Mouse (Mus musculus): ENCODE data around the gene Uap1l1. TPM values are rescaled to one million over a fixed set of nuclear protein-coding genes. Genes with fewer than 3 reads are reported as not detected.

The Uap1l1 gene
- polyA plus RNA-seq, 1 experiment from 2014 or later, result 40.0 TPM

DNA sequence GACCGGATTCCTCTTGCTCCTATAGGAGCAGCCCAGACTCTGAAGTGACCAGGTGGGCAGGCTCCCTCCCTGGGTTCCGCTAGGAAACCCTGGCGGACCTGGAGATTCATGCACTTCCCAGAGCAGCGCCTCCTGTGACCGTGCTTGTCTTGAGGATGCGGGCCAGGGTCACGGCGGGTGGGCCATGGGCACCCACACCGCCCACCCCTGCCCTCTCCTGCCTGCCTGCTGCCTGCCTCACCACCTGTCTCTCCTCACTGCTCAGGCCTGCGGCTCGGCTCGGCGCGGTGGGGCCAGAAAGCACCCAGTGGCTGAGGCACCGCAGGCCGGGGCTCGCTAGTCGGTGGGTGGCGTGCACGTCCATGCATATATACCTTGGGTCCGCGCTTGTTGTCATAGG is 54.5 kb downstream of the Uap1l1 start:
- H3K9me3 ChIP-seq (replicated peaks; ENCODE audit: control insufficient read depth, low read length), result no peaks in the 10 kb centered on the region
- peak overlapping the region; percentile 2 for H3K4me3 ChIP-seq (replicated peaks; ENCODE audit: low read length)
- no peaks in the 10 kb centered on the region for H3K36me3 ChIP-seq (ENCODE audit: control insufficient read depth, insufficient read depth, low read length)
- peak overlapping the region; percentile 45 for H3K4me2 ChIP-seq (ENCODE audit: low read depth, low read length)
- WGBS, result under 1% methylated on average over 22 of the region's 22 CpGs
- H3K27me3 ChIP-seq (ENCODE audit: control insufficient read depth, insufficient read depth, low read length), result peaks cover 42% of the 10 kb centered on the region
- no peak for ATAC-seq (ENCODE audit: insufficient read depth, low FRiP score)
- H3K27ac ChIP-seq (ENCODE audit: low read length), result no peak overlapping the region
- H3K4me1 ChIP-seq (ENCODE audit: control insufficient read depth, insufficient read depth, low read length), result no peaks in the 10 kb centered on the region
- H3K9ac ChIP-seq (ENCODE audit: low read length), result 0 out of 2 replicates have a peak overlapping the region, but pooled peaks have one; percentile 4

DNA sequence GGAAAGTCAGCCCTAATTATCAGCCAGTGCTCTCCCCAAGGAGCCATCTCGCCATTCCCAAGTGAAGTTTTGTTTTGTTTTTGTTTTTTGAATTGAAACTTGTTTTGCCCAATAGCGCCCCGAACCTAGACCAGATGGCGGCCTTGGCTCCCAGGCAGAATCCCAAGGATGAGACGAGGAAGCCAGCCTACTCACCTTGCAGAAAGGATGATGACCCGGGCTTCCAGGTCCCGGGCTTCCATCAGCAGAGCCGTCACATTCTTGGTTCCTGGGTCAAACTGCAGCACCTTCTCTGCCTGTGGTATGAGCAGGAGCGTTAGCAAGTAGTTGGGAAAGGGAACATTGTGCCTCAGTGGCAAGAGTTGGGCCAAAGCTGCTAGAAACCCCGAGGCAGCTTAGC is 55.3 kb downstream of the Uap1l1 start:
- no peak overlapping the region for H3K9ac ChIP-seq (ENCODE audit: low read length)
- H3K4me2 ChIP-seq (ENCODE audit: low read depth, low read length), result no peak overlapping the region
- H3K4me1 ChIP-seq (ENCODE audit: control insufficient read depth, insufficient read depth, low read length), result no peaks in the 10 kb centered on the region
- WGBS, result 53% methylated on average over 10 of the region's 10 CpGs
- no peaks in the 10 kb centered on the region for H3K9me3 ChIP-seq (replicated peaks; ENCODE audit: control insufficient read depth, low read length)
- ATAC-seq (ENCODE audit: insufficient read depth, low FRiP score), result no peak
- H3K4me3 ChIP-seq (replicated peaks; ENCODE audit: low read length), result no peak overlapping the region
- H3K36me3 ChIP-seq (ENCODE audit: control insufficient read depth, insufficient read depth, low read length), result no peaks in the 10 kb centered on the region
- H3K27ac ChIP-seq (ENCODE audit: low read length), result no peak overlapping the region
- H3K27me3 ChIP-seq (ENCODE audit: control insufficient read depth, insufficient read depth, low read length), result peaks cover 49% of the 10 kb centered on the region

Other genes starting within 250 kb of the Uap1l1 start
- gene Nrarp, start 184.9 kb downstream of the Uap1l1 start, polyA plus RNA-seq (2015; fragmentation: Nextera tagmentation; extraction: Ambion mirVana), result 9.9 and 11.0 TPM in 2 replicates
- gene Tor4a, start 168.8 kb downstream of the Uap1l1 start, polyA plus RNA-seq (2015; fragmentation: Nextera tagmentation; extraction: Ambion mirVana), result 16.8 and 19.2 TPM in 2 replicates
- 102 and 109 TPM in 2 replicates for gene Nelfb, start 154.2 kb downstream of the Uap1l1 start, polyA plus RNA-seq (2015; fragmentation: Nextera tagmentation; extraction: Ambion mirVana)
- gene Stpg3, start 151.0 kb downstream of the Uap1l1 start, polyA plus RNA-seq (2015; fragmentation: Nextera tagmentation; extraction: Ambion mirVana), result 0.06 TPM in 1 of 2 replicates, not detected in the other
- not detected in 2 replicates for gene Fam166a, start 146.9 kb downstream of the Uap1l1 start, polyA plus RNA-seq (2015; fragmentation: Nextera tagmentation; extraction: Ambion mirVana)
- gene Tubb4b, start 141.0 kb downstream of the Uap1l1 start, polyA plus RNA-seq (2015; fragmentation: Nextera tagmentation; extraction: Ambion mirVana), result 631 and 720 TPM in 2 replicates
- gene Slc34a3, start 131.3 kb downstream of the Uap1l1 start, polyA plus RNA-seq (2015; fragmentation: Nextera tagmentation; extraction: Ambion mirVana), result 0.71 and 1.1 TPM in 2 replicates
- gene Rnf224, start 128.9 kb downstream of the Uap1l1 start, polyA plus RNA-seq (2015; fragmentation: Nextera tagmentation; extraction: Ambion mirVana), result 0.23 and 0.64 TPM in 2 replicates
- 11.3 and 14.2 TPM in 2 replicates for gene Rnf208, start 123.4 kb downstream of the Uap1l1 start, polyA plus RNA-seq (2015; fragmentation: Nextera tagmentation; extraction: Ambion mirVana)
- 66.0 and 120 TPM in 2 replicates for gene Cysrt1, start 123.2 kb downstream of the Uap1l1 start, polyA plus RNA-seq (2015; fragmentation: Nextera tagmentation; extraction: Ambion mirVana)
- gene AL732309.1, start 118.8 kb downstream of the Uap1l1 start, polyA plus RNA-seq (2015; fragmentation: Nextera tagmentation; extraction: Ambion mirVana), result 10.1 and 12.8 TPM in 2 replicates
- 19.5 and 20.2 TPM in 2 replicates for gene Tmem203, start 110.2 kb downstream of the Uap1l1 start, polyA plus RNA-seq (2015; fragmentation: Nextera tagmentation; extraction: Ambion mirVana)
- 17.9 and 19.0 TPM in 2 replicates for gene Tprn, start 103.1 kb downstream of the Uap1l1 start, polyA plus RNA-seq (2015; fragmentation: Nextera tagmentation; extraction: Ambion mirVana)
- 199 TPM in 2 replicates for gene Ssna1, start 93.2 kb downstream of the Uap1l1 start, polyA plus RNA-seq (2015; fragmentation: Nextera tagmentation; extraction: Ambion mirVana)
- gene Anapc2, start 93.2 kb downstream of the Uap1l1 start, polyA plus RNA-seq (2015; fragmentation: Nextera tagmentation; extraction: Ambion mirVana), result 123 and 134 TPM in 2 replicates
- gene Tmem210, start 77.5 kb downstream of the Uap1l1 start, polyA plus RNA-seq (2015; fragmentation: Nextera tagmentation; extraction: Ambion mirVana), result not detected in 2 replicates
- 14.3 and 20.3 TPM in 2 replicates for gene Lrrc26, start 75.8 kb downstream of the Uap1l1 start, polyA plus RNA-seq (2015; fragmentation: Nextera tagmentation; extraction: Ambion mirVana)
- gene Grin1, start 46.5 kb downstream of the Uap1l1 start, polyA plus RNA-seq (2015; fragmentation: Nextera tagmentation; extraction: Ambion mirVana), result 2.0 and 2.3 TPM in 2 replicates
- 46.0 and 47.0 TPM in 2 replicates for gene Man1b1, start 33.3 kb downstream of the Uap1l1 start, polyA plus RNA-seq (2015; fragmentation: Nextera tagmentation; extraction: Ambion mirVana)
- gene Dpp7, start 9.3 kb downstream of the Uap1l1 start, polyA plus RNA-seq (2015; fragmentation: Nextera tagmentation; extraction: Ambion mirVana), result 23.8 and 26.8 TPM in 2 replicates
- 30.7 and 35.9 TPM in 2 replicates for gene Sapcd2, start 6.6 kb upstream of the Uap1l1 start, polyA plus RNA-seq (2015; fragmentation: Nextera tagmentation; extraction: Ambion mirVana)
- 16.6 and 19.4 TPM in 2 replicates for gene Entpd2, start 30.2 kb upstream of the Uap1l1 start, polyA plus RNA-seq (2015; fragmentation: Nextera tagmentation; extraction: Ambion mirVana)
- gene Npdc1, start 33.7 kb upstream of the Uap1l1 start, polyA plus RNA-seq (2015; fragmentation: Nextera tagmentation; extraction: Ambion mirVana), result 54.9 and 66.1 TPM in 2 replicates
- gene Fut7, start 57.6 kb upstream of the Uap1l1 start, polyA plus RNA-seq (2015; fragmentation: Nextera tagmentation; extraction: Ambion mirVana), result 0.19 TPM in 1 of 2 replicates, not detected in the other
- gene Abca2, start 63.0 kb upstream of the Uap1l1 start, polyA plus RNA-seq (2015; fragmentation: Nextera tagmentation; extraction: Ambion mirVana), result 4.0 and 4.6 TPM in 2 replicates
- gene Clic3, start 91.2 kb upstream of the Uap1l1 start, polyA plus RNA-seq (2015; fragmentation: Nextera tagmentation; extraction: Ambion mirVana), result 60.5 and 113 TPM in 2 replicates
- gene Paxx, start 95.4 kb upstream of the Uap1l1 start, polyA plus RNA-seq (2015; fragmentation: Nextera tagmentation; extraction: Ambion mirVana), result 44.1 and 49.4 TPM in 2 replicates
- 6.1 and 6.7 TPM in 2 replicates for gene Ptgds, start 104.4 kb upstream of the Uap1l1 start, polyA plus RNA-seq (2015; fragmentation: Nextera tagmentation; extraction: Ambion mirVana)
- not detected in 2 replicates for gene Lcn12, start 128.2 kb upstream of the Uap1l1 start, polyA plus RNA-seq (2015; fragmentation: Nextera tagmentation; extraction: Ambion mirVana)
- 76.5 and 86.0 TPM in 2 replicates for gene Fbxw5, start 135.1 kb upstream of the Uap1l1 start, polyA plus RNA-seq (2015; fragmentation: Nextera tagmentation; extraction: Ambion mirVana)
- gene C8g, start 136.0 kb upstream of the Uap1l1 start, polyA plus RNA-seq (2015; fragmentation: Nextera tagmentation; extraction: Ambion mirVana), result 8.9 and 9.5 TPM in 2 replicates
- gene Traf2, start 181.3 kb upstream of the Uap1l1 start, polyA plus RNA-seq (2015; fragmentation: Nextera tagmentation; extraction: Ambion mirVana), result 31.5 and 32.1 TPM in 2 replicates
- gene Edf1, start 192.2 kb upstream of the Uap1l1 start, polyA plus RNA-seq (2015; fragmentation: Nextera tagmentation; extraction: Ambion mirVana), result 377 and 401 TPM in 2 replicates
- gene Mamdc4, start 209.2 kb upstream of the Uap1l1 start, polyA plus RNA-seq (2015; fragmentation: Nextera tagmentation; extraction: Ambion mirVana), result 74.0 and 87.4 TPM in 2 replicates
- gene Phpt1, start 209.5 kb upstream of the Uap1l1 start, polyA plus RNA-seq (2015; fragmentation: Nextera tagmentation; extraction: Ambion mirVana), result 120 and 123 TPM in 2 replicates
- 0.26 and 0.94 TPM in 2 replicates for gene Ajm1, start 216.1 kb upstream of the Uap1l1 start, polyA plus RNA-seq (2015; fragmentation: Nextera tagmentation; extraction: Ambion mirVana)
- 56.4 and 60.3 TPM in 2 replicates for gene Rabl6, start 242.8 kb upstream of the Uap1l1 start, polyA plus RNA-seq (2015; fragmentation: Nextera tagmentation; extraction: Ambion mirVana)

Measured in stomach, embryonic 16.5 days (tissue).